Comparison of ENCODE assay signal across 23 mouse cellular contexts in the genomic region with DNA sequence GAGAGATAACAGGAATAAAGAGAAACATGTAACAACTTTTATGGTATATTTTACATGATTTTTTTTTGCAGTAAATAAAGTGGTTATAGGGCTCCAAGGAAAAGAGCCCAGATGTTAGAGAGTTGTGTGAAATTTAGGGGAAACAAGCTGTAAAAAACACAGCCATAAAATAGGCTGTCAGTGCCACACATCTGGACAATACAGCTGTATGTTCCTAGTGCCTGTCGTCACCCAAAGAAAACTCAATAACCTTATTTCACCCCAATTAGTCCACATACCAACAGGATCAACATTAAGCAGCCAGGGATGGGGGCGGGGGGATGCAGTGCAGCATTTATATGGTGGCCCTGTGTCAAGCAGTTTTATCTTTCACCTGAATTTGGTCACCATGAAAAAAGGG.
DNase-seq lines count a peak whose midpoint lies in the region; ATAC-seq and TF ChIP-seq lines count a peak whose summit lies in the region.
"Had no signal": no experiment of that assay in that cellular context is flagged by ENCODE, and none has a peak within 500 bp of the region (broad histone marks: within the 10 kb centered on the region; RNA-seq: fewer than 3 reads in every experiment).

No protein-coding gene starts in this region.

- H3K4me2 ChIP-seq in limb, embryonic 11.5 days (ENCODE audit: low read depth, severe bottlenecking): no peak overlapping the region
- no peak overlapping the region for H3K4me2 ChIP-seq in limb, embryonic 14.5 days (replicated peaks; ENCODE audit: low read depth, low read length, severe bottlenecking)
- H3K4me2 ChIP-seq in liver, embryonic 11.5 days: no peak overlapping the region
- H3K4me2 ChIP-seq: embryonic facial prominence, embryonic 13.5 days; embryonic facial prominence, embryonic 15.5 days; forebrain, embryonic 12.5 days had no signal

- H3K27ac ChIP-seq in limb, embryonic 11.5 days (replicated peaks; ENCODE audit: low read depth, low read length): no peak overlapping the region
- H3K27ac ChIP-seq in limb, embryonic 14.5 days (replicated peaks; ENCODE audit: low read depth, low read length): no peak overlapping the region
- no peak overlapping the region for H3K27ac ChIP-seq in liver, embryonic 11.5 days (ENCODE audit: low read depth, low read length)
- H3K27ac ChIP-seq: forebrain, embryonic 10.5 days; forebrain, embryonic 12.5 days had no signal

- H3K27me3 ChIP-seq in limb, embryonic 11.5 days (ENCODE audit: control insufficient read depth, insufficient read depth, low read length): no peaks in the 10 kb centered on the region
- H3K27me3 ChIP-seq in limb, embryonic 14.5 days (ENCODE audit: control insufficient read depth, insufficient read depth, low read length): peaks cover 4% of the 10 kb centered on the region; the same call in 1 of the 2 replicates
- no peaks in the 10 kb centered on the region for H3K27me3 ChIP-seq in liver, embryonic 11.5 days (replicated peaks; ENCODE audit: control insufficient read depth, insufficient read depth, low read length)
- H3K27me3 ChIP-seq: embryonic facial prominence, embryonic 13.5 days; embryonic facial prominence, embryonic 15.5 days; forebrain, embryonic 12.5 days had no signal

- peaks cover 25% of the 10 kb centered on the region for H3K4me1 ChIP-seq in limb, embryonic 11.5 days (ENCODE audit: control insufficient read depth, insufficient read depth, low read length)
- H3K4me1 ChIP-seq in limb, embryonic 14.5 days (ENCODE audit: control insufficient read depth, insufficient read depth, low read length): peaks cover 20% of the 10 kb centered on the region
- no peaks in the 10 kb centered on the region for H3K4me1 ChIP-seq in liver, embryonic 11.5 days (replicated peaks; ENCODE audit: control insufficient read depth, insufficient read depth, low read length)
- H3K4me1 ChIP-seq: forebrain, embryonic 12.5 days had no signal

- no peaks in the 10 kb centered on the region for H3K36me3 ChIP-seq in limb, embryonic 11.5 days (ENCODE audit: control insufficient read depth, insufficient read depth, low read length)
- no peaks in the 10 kb centered on the region for H3K36me3 ChIP-seq in limb, embryonic 14.5 days (ENCODE audit: control insufficient read depth, insufficient read depth, low read length)
- no peaks in the 10 kb centered on the region for H3K36me3 ChIP-seq in liver, embryonic 11.5 days (ENCODE audit: control insufficient read depth, insufficient read depth, low read length)
- H3K36me3 ChIP-seq: embryonic facial prominence, embryonic 13.5 days; embryonic facial prominence, embryonic 15.5 days; forebrain, embryonic 10.5 days; forebrain, embryonic 12.5 days had no signal

- WGBS in limb, embryonic 11.5 days: 14% methylated on average over 2 of the region's 2 CpGs
- 18% methylated on average over 2 of the region's 2 CpGs for WGBS in limb, embryonic 14.5 days
- 60% methylated on average over 2 of the region's 2 CpGs for WGBS in liver, embryonic 11.5 days

- ATAC-seq in limb, embryonic 11.5 days (ENCODE audit: insufficient number of reproducible peaks, low FRiP score, low TSS enrichment, low read depth): peak; percentile 84; the same call in 1 of the 2 replicates
- peak; percentile 37; the same call in 1 of the 2 replicates for ATAC-seq in limb, embryonic 14.5 days (ENCODE audit: low FRiP score, low read depth)
- no peak for ATAC-seq in liver, embryonic 11.5 days (replicated peaks; ENCODE audit: low FRiP score)
- ATAC-seq: forebrain, embryonic 14.5 days; forebrain, embryonic 16.5 days had no signal

- no peak for TF ChIP-seq POLR2A in limb, embryonic 14.5 days (IDR thresholded peaks at IDR 0.05; ENCODE audit: borderline replicate concordance, extremely low read depth, insufficient read depth, insufficient read length)

- DNase-seq in embryo, embryonic 11 days: peak; percentile 37
- DNase-seq in embryo, embryonic 10 days (ENCODE audit: low spot score): no peak
- peak; percentile 77 for DNase-seq in hindlimb bud, embryonic 11.5 days (ENCODE audit: extremely low spot score, low read depth, low spot score)
- DNase-seq in limb, embryonic 11.5 days (ENCODE audit: low spot score): peak; percentile 70
- peak; percentile 36 for DNase-seq in limb, embryonic 14.5 days (ENCODE audit: low spot score)
- DNase-seq in liver, embryonic 11.5 days (ENCODE audit: low spot score): no peak
- no peak for DNase-seq in cerebellum, postnatal 14 days
- no peak for DNase-seq in adrenal gland, postnatal 14 days
- DNase-seq: adrenal gland, adult 2 months; adrenal gland, postnatal 10 days; adrenal gland, postnatal 36 days; cerebellum, adult 11-12 months; cerebellum, adult 2 months; cerebellum, adult 9-10 months; cerebellum, postnatal 10 days; cerebellum, postnatal 36 days had no signal

- H3K9ac ChIP-seq in limb, embryonic 11.5 days (ENCODE audit: low read length): no peak overlapping the region
- no peak overlapping the region for H3K9ac ChIP-seq in limb, embryonic 14.5 days (ENCODE audit: low read depth, low read length, severe bottlenecking)
- H3K9ac ChIP-seq in liver, embryonic 11.5 days (ENCODE audit: low read depth, low read length): no peak overlapping the region
- H3K9ac ChIP-seq: embryonic facial prominence, embryonic 13.5 days; embryonic facial prominence, embryonic 15.5 days; forebrain, embryonic 12.5 days had no signal

- no peak overlapping the region for H3K4me3 ChIP-seq in limb, embryonic 11.5 days (ENCODE audit: low read depth, low read length)
- no peak overlapping the region for H3K4me3 ChIP-seq in limb, embryonic 14.5 days (replicated peaks; ENCODE audit: low read length)
- H3K4me3 ChIP-seq in liver, embryonic 11.5 days (ENCODE audit: low read depth, low read length): no peak overlapping the region
- H3K4me3 ChIP-seq: embryonic facial prominence, embryonic 13.5 days; embryonic facial prominence, embryonic 15.5 days; erythroblast, embryonic 14.5 days; forebrain, embryonic 10.5 days; forebrain, embryonic 12.5 days had no signal

- no peaks in the 10 kb centered on the region for H3K9me3 ChIP-seq in limb, embryonic 11.5 days (ENCODE audit: control insufficient read depth, low read length)
- no peaks in the 10 kb centered on the region for H3K9me3 ChIP-seq in limb, embryonic 14.5 days (ENCODE audit: control insufficient read depth, low read length)
- H3K9me3 ChIP-seq in liver, embryonic 11.5 days (ENCODE audit: control insufficient read depth, low read length): no peaks in the 10 kb centered on the region
- H3K9me3 ChIP-seq: embryonic facial prominence, embryonic 13.5 days; embryonic facial prominence, embryonic 15.5 days; forebrain, embryonic 10.5 days; forebrain, embryonic 12.5 days had no signal

Comparison
In these comparisons a context has a peak if more than half of its experiments do, and no peak if none do; other contexts are left out.
1. DNase-seq: peak in embryo, embryonic 11 days (single experiment), hindlimb bud, embryonic 11.5 days (single experiment), limb, embryonic 11.5 days (single experiment) and limb, embryonic 14.5 days (single experiment); none in embryo, embryonic 10 days (single experiment), liver, embryonic 11.5 days (single experiment), cerebellum, postnatal 14 days (0 of 2) and adrenal gland, postnatal 14 days (single experiment).